Mouse (Mus musculus) midbrain, embryonic 15.5 days (tissue): ENCODE results near the gene Il5. TPM values are rescaled to one million over a fixed set of nuclear protein-coding genes. Genes with fewer than 3 reads are reported as not detected.
A peak's percentile ranks its signal among the peaks of the same experiment; 100 is the strongest.

Experiments
- ATAC-seq: fragments of 200-750 bp; cut with Nextera tagmentation; replicated peaks from 2 replicates; pipeline ENCODE4 v1.8.0; 2017; ENCODE audit warnings: moderate TSS enrichment
- H3K27ac ChIP-seq: fragments of 300-500 bp; sonication (generic); 2 replicates; pipeline ENCODE4 v1.5.1; 2015; ENCODE audit warnings: mild to moderate bottlenecking, inconsistent platforms
- H3K27me3 ChIP-seq: fragments of 300-500 bp; sonication (generic); replicated peaks from 2 replicates; pipeline ENCODE4 v1.6.1; 2015; ENCODE audit warnings: inconsistent platforms
- H3K36me3 ChIP-seq: fragments of 300-500 bp; sonication (generic); replicated peaks from 2 replicates; pipeline ENCODE4 v1.6.1; 2015; ENCODE audit warnings: inconsistent platforms
- H3K4me1 ChIP-seq: fragments of 300-500 bp; sonication (generic); 2 replicates; pipeline ENCODE4 v1.6.1; 2015; ENCODE audit warnings: inconsistent platforms
- H3K4me2 ChIP-seq: fragments of 300-500 bp; sonication (generic); 2 replicates; pipeline ENCODE4 v1.6.1; 2015; ENCODE audit warnings: inconsistent platforms, mild to moderate bottlenecking, moderate library complexity
- H3K4me3 ChIP-seq: fragments of 300-500 bp; sonication (generic); 2 replicates; pipeline ENCODE4 v1.5.1; 2015; ENCODE audit warnings: mild to moderate bottlenecking, inconsistent platforms
- H3K9ac ChIP-seq: fragments of 300-500 bp; sonication (generic); 2 replicates; pipeline ENCODE4 v1.6.1; 2015; ENCODE audit warnings: mild to moderate bottlenecking, inconsistent platforms
- H3K9me3 ChIP-seq: fragments of 300-500 bp; sonication (generic); 2 replicates; pipeline ENCODE4 v1.6.1; 2016; ENCODE audit warnings: inconsistent platforms
- WGBS: fragments of 180-500 bp; shearing (Covaris S2); methylation state at CpG from one replicate; pipeline ENCODE4 v1.1.7; 2015; ENCODE audit warnings: mixed read lengths; 5-methylcytosine and 5-hydroxymethylcytosine counted together
- polyA plus RNA-seq: library from polyadenylated mRNA; unstranded; fragments of >200 nt; fragmentation: Nextera tagmentation; extraction: Ambion mirVana; gene quantifications from 2 replicates; pipeline ENCODE4 v1.2.1, GENCODE M21; 2015

The Il5 gene
- polyA plus RNA-seq, 1 experiment from 2014 or later: not detected

DNA sequence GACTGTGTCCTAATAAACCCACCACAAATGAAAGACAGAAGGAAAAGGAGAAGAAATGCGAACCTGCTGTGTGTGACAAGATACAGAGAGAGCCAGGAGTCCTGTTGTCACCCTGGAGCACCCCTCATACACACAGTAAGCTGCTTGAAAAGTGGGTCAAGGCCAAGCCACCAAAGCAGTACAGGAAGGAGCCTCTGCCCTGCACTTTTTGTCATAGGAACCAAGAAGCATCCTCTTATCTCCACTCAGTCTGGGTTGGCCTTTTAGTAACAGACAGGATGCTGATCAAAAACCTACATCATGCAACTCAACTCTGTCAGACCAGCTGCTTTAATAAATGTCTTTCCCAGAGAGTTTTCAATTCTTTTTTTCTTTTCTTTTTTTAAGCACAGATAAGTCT is 893 bp upstream of the Il5 start:
- 72% methylated on average over 1 of the region's 1 CpGs for WGBS
- H3K4me2 ChIP-seq: no peak overlapping the region
- H3K4me3 ChIP-seq: no peak overlapping the region
- no peaks in the 10 kb centered on the region for H3K36me3 ChIP-seq
- ATAC-seq: no peak
- H3K9ac ChIP-seq: no peak overlapping the region
- H3K27ac ChIP-seq: no peak overlapping the region
- H3K27me3 ChIP-seq: no peaks in the 10 kb centered on the region
- no peaks in the 10 kb centered on the region for H3K9me3 ChIP-seq
- no peaks in the 10 kb centered on the region for H3K4me1 ChIP-seq

GRCm38 (mm10) chr11:53731457-53731856 is 10.9 kb downstream of the Il5 start:
- H3K4me1 ChIP-seq: no peaks in the 10 kb centered on the region
- no peak for ATAC-seq
- no peaks in the 10 kb centered on the region for H3K27me3 ChIP-seq
- no peak overlapping the region for H3K4me3 ChIP-seq
- no peak overlapping the region for H3K4me2 ChIP-seq
- H3K9ac ChIP-seq: no peak overlapping the region
- no peaks in the 10 kb centered on the region for H3K36me3 ChIP-seq
- H3K9me3 ChIP-seq: no peaks in the 10 kb centered on the region
- 99% methylated on average over 7 of the region's 7 CpGs for WGBS
- H3K27ac ChIP-seq: no peak overlapping the region

- Histone ChIP-seq H3K4me1 (no peaks in the 10 kb centered on the region), H3K27me3 (no peaks in the 10 kb centered on the region), H3K36me3 (no peaks in the 10 kb centered on the region), H3K27ac (no peak overlapping the region), H3K9ac (no peak overlapping the region), H3K9me3 (no peaks in the 10 kb centered on the region), H3K4me3 (no peak overlapping the region), H3K4me2 (no peak overlapping the region)
- 95% methylated on average over 8 of the region's 8 CpGs for WGBS
- no peak for ATAC-seq
Measured at GRCm38 (mm10) chr11:53732244-53732643, 11.7 kb downstream of the Il5 start.

- H3K36me3 ChIP-seq: no peaks in the 10 kb centered on the region
- H3K4me1 ChIP-seq: no peaks in the 10 kb centered on the region
- WGBS: 86% methylated on average over 7 of the region's 7 CpGs
- H3K9ac ChIP-seq: no peak overlapping the region
- no peak overlapping the region for H3K4me3 ChIP-seq
- no peak overlapping the region for H3K27ac ChIP-seq
- no peak overlapping the region for H3K4me2 ChIP-seq
- no peak for ATAC-seq
- no peaks in the 10 kb centered on the region for H3K27me3 ChIP-seq
- no peaks in the 10 kb centered on the region for H3K9me3 ChIP-seq
Measured at GRCm38 (mm10) chr11:53733824-53734223, 13.2 kb downstream of the Il5 start.

DNA sequence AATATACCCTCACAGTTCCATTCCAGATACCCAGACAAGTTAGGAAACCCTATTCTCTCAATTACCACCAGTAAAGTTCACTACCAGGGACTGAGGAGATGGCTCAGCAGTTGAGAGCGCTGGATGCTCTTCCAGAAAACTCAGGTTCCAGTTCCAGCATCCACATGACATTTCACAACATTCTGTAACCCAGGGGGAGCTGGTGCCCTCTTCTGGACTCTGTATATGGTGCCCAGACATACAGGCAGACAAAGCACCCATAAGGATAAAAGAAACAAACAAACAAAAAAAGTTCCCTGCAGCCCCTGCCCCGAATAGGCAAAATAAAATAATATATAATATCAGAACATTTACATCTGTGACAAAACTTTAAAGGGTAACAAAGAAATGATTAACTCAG is 13.8 kb downstream of the Il5 start:
- Histone ChIP-seq H3K9me3 (no peaks in the 10 kb centered on the region), H3K27ac (no peak overlapping the region), H3K4me2 (no peak overlapping the region), H3K4me1 (no peaks in the 10 kb centered on the region), H3K4me3 (no peak overlapping the region), H3K36me3 (no peaks in the 10 kb centered on the region), H3K9ac (no peak overlapping the region), H3K27me3 (no peaks in the 10 kb centered on the region)
- 87% methylated on average over 2 of the region's 2 CpGs for WGBS
- no peak for ATAC-seq

DNA sequence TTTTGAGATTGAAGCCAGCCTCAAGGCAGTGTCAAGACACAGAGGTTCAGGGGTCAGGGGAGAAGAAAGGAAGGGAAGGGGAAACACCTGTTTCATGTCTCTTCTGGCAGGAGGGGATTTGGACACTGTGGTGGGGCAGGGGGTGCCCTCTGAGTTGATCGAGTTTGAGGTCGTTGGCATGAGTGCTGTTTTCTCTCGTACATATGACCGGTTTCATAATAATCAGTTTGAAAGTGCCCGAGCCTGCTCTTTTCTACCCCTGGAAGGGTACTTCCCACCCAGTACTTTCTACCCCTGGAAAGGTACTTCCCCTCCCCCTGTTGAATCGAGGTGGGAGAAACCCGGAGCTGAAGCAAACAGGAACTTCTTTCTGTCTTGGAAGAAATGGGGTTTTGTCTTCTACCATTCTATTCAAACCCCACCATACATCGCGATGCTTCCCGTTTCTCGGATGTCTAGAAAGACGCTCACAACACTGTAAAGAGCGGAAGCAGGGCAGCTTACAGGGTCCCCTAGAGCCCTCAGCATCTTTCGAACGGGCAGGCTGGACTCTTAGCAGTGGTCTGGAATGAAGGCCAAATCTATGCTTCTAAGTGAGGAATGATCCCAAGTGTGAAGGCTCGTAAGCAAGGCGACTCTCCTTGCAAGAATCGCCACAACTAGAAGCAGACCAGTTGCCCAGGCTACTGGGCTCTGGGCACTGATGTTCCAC is 14.5 kb downstream of the Il5 start:
- Histone ChIP-seq H3K27me3 (no peaks in the 10 kb centered on the region), H3K4me1 (no peaks in the 10 kb centered on the region), H3K27ac (no peak overlapping the region), H3K4me3 (no peak overlapping the region), H3K9ac (no peak overlapping the region), H3K4me2 (peak overlapping the region; percentile 46; the same call in 1 of the 2 replicates), H3K36me3 (no peaks in the 10 kb centered on the region), H3K9me3 (no peaks in the 10 kb centered on the region)
- ATAC-seq: no peak
- WGBS: 72% methylated on average over 18 of the region's 18 CpGs

DNA sequence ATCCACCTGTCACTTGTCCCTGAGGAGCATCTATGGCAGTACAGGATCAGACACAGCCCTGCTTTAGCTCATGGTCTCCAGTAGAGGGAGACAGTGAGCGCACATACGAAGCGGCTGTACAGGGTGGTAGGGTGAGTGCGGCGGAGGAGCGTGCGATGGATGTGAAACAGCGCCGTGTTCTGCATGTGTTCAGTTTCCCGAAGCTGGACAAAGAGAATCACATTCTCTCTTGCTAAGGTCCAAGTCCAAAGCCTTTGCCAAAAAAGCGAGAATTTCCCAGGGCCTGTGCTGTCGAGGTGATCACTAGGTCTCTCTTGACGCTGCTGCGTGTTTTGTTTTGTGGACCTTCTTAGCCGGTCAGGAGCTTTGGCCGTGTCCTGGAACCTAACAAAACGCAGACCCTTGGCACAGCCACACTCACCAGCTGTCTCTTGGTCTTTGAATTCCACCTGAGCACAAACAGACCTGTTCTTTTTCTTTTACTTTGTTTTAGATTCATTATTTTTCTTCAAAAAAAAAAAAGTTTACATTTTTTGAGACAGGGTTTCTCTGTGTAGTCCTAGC is 15.2 kb downstream of the Il5 start:
- Histone ChIP-seq H3K36me3 (no peaks in the 10 kb centered on the region), H3K4me3 (no peak overlapping the region), H3K4me1 (no peaks in the 10 kb centered on the region), H3K9ac (no peak overlapping the region), H3K4me2 (peak overlapping the region; percentile 46), H3K27me3 (no peaks in the 10 kb centered on the region), H3K9me3 (no peaks in the 10 kb centered on the region), H3K27ac (no peak overlapping the region)
- WGBS: 21% methylated on average over 17 of the region's 17 CpGs
- ATAC-seq: peak; percentile 84

DNA sequence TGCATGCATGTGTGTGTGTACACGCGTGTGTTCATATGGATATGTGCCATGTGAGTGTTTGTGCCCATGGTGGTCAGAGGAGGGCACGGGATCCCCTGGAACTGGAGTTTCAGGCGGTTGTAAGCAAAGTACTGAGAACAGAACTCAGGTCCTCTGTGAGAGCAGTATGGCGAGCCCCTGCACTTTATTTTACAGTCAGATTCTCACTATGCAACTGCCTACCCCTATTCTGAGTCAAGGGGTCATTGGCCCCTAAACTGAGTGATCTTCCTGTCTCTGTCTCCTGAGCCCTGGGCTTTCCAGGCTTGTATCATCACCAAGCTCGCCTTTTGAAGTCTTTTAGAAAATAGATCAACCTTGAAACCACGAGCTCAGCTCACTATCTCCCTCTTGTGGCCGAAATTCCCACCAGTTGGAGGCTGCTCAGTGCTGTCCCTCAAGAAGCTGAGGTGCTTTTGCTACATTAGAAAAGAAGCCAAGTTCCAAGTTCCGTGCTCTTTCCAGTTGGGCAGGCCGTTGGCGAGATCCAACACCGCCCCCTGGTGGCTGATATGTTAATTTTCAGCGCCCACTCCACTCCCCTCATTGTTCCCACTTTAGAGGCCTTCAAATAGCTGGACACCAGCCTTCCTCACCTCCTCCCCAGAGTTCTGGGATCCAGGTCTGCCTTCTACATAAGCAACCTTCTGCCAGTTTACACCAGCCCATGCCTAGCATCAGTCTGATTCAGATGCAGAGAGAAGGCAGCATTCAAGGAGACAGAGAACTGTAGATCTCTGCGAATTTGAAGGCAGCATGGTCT is 16.4 kb downstream of the Il5 start:
- Histone ChIP-seq H3K9ac (no peak overlapping the region), H3K36me3 (no peaks in the 10 kb centered on the region), H3K9me3 (no peaks in the 10 kb centered on the region), H3K4me2 (no peak overlapping the region), H3K4me3 (no peak overlapping the region), H3K27me3 (no peaks in the 10 kb centered on the region), H3K4me1 (no peaks in the 10 kb centered on the region), H3K27ac (no peak overlapping the region)
- WGBS: 50% methylated on average over 14 of the region's 14 CpGs
- ATAC-seq: peak; percentile 62; the same call in 1 of the 2 replicates

DNA sequence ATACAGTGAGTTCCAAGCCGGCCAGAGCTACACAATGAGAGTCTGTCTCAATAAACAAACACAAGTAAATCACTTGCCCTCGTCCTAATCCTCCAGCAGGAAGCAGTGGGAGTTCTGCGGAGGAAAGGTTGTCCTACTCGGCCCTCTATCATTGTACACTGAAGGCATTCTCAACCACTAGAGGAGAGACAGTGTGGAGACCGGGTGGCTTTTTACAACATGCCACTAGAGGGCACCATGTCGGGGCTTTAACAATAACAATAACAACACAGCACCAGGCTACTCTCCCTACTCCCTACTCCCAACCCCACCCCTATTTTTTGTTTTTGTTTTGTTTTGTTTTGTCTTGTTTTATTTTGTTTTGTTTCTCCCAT is 17.0 kb downstream of the Il5 start:
- no peak overlapping the region for H3K27ac ChIP-seq
- no peaks in the 10 kb centered on the region for H3K36me3 ChIP-seq
- H3K4me3 ChIP-seq: no peak overlapping the region
- WGBS: 34% methylated on average over 6 of the region's 6 CpGs
- no peak for ATAC-seq
- H3K27me3 ChIP-seq: no peaks in the 10 kb centered on the region
- no peaks in the 10 kb centered on the region for H3K4me1 ChIP-seq
- no peaks in the 10 kb centered on the region for H3K9me3 ChIP-seq
- H3K9ac ChIP-seq: no peak overlapping the region
- H3K4me2 ChIP-seq: no peak overlapping the region

DNA sequence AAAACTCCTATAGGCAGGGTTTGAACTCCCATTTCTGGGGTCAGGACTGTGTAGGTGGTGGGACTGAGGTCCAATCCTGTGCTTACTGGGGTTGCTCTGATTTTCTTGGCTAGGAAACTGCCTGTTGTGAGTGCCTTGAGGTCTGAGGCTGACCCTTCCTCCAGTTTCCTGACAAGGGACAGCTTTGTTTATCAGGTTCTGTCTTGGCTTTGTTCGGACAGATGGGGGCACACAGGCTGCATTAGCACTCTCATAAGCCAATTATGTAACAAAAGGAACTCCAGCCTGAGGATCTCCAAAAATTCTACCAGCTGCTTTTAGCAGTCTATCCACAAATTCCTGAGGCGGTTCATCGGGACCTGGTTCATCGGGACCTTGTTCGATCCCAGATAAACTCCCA is 21.8 kb downstream of the Il5 start:
- no peak overlapping the region for H3K9ac ChIP-seq
- H3K36me3 ChIP-seq: no peaks in the 10 kb centered on the region
- H3K4me3 ChIP-seq: no peak overlapping the region
- no peaks in the 10 kb centered on the region for H3K4me1 ChIP-seq
- no peak overlapping the region for H3K27ac ChIP-seq
- 10% methylated on average over 5 of the region's 5 CpGs for WGBS
- no peaks in the 10 kb centered on the region for H3K27me3 ChIP-seq
- no peaks in the 10 kb centered on the region for H3K9me3 ChIP-seq
- ATAC-seq: no peak
- no peak overlapping the region for H3K4me2 ChIP-seq

DNA sequence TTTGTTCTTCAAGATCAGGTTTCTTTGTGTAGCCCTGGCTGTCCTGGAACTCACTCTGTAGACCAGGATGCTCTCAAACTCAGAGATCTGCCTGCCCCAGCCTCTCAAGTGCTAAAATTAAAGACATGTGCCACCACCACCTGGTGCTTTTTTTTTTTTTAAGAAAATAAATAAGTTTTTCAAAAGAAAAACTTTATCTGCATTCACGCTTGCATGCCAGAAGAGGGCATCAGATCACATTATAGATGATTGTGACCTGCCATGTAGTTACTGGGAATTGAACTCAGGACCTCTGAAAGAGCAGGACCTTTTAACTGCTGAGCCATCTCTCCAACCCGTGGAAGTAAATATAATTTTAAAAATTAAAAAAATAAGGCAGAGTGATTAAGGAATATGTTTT is 24.7 kb downstream of the Il5 start:
- H3K4me2 ChIP-seq: no peak overlapping the region
- no peak overlapping the region for H3K27ac ChIP-seq
- no peak overlapping the region for H3K9ac ChIP-seq
- H3K27me3 ChIP-seq: no peaks in the 10 kb centered on the region
- H3K9me3 ChIP-seq: no peaks in the 10 kb centered on the region
- no peaks in the 10 kb centered on the region for H3K36me3 ChIP-seq
- H3K4me1 ChIP-seq: no peaks in the 10 kb centered on the region
- WGBS: 98% methylated on average over 2 of the region's 2 CpGs
- no peak overlapping the region for H3K4me3 ChIP-seq
- ATAC-seq: no peak

- Histone ChIP-seq H3K4me3 (no peak overlapping the region), H3K9me3 (no peaks in the 10 kb centered on the region), H3K9ac (no peak overlapping the region), H3K4me1 (no peaks in the 10 kb centered on the region), H3K36me3 (no peaks in the 10 kb centered on the region), H3K27me3 (no peaks in the 10 kb centered on the region), H3K4me2 (no peak overlapping the region), H3K27ac (no peak overlapping the region)
- 93% methylated on average over 9 of the region's 9 CpGs for WGBS
- no peak for ATAC-seq
Measured at GRCm38 (mm10) chr11:53747985-53748384, 27.4 kb downstream of the Il5 start.

DNA sequence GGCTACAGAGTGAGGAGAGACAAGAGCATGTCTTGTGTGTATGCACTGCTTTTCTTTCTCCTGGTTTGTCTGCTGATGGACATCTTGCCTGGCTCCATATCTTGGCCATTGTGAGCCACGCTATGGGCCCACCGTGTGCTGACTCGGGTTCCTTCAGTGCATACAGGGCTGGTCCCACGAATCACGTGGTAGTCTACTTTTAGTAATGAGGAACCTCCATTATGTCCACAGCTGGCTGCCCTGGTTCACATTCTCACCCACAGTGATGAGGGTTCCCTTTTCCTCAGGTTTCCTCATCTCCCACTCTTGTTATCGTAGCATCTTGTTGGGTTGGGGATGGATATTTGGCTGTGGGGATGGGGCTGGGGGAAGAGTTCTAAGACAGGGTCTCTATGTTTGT is 28.0 kb downstream of the Il5 start:
- H3K9ac ChIP-seq: no peak overlapping the region
- no peak overlapping the region for H3K4me2 ChIP-seq
- no peaks in the 10 kb centered on the region for H3K9me3 ChIP-seq
- WGBS: 95% methylated on average over 6 of the region's 6 CpGs
- H3K4me1 ChIP-seq: no peaks in the 10 kb centered on the region
- H3K36me3 ChIP-seq: no peaks in the 10 kb centered on the region
- ATAC-seq: no peak
- no peak overlapping the region for H3K27ac ChIP-seq
- H3K4me3 ChIP-seq: no peak overlapping the region
- H3K27me3 ChIP-seq: no peaks in the 10 kb centered on the region
